Mouse (Mus musculus): Measurements from ENCODE around the gene Pdx1.

GRCm38 (mm10) chr5:147319653-147320052 lies 49.9 kb downstream of the Pdx1 start:
- no peak for TF ChIP-seq POLR2AphosphoS2 (IDR thresholded peaks at IDR 0.05; ENCODE audit: insufficient read length, low read depth)
- TF ChIP-seq POLR2A (IDR thresholded peaks at IDR 0.05; ENCODE audit: insufficient read length, low read depth) = no peak
- TF ChIP-seq USF1 (IDR thresholded peaks at IDR 0.05; ENCODE audit: low read depth) = no peak
- no peak for TF ChIP-seq MYOD1 (IDR thresholded peaks at IDR 0.05; ENCODE audit: control insufficient read depth in 1 of 3, insufficient read length in 2 of 3, low read depth in 2 of 3)
- TF ChIP-seq SRF (IDR thresholded peaks at IDR 0.05; ENCODE audit: control insufficient read depth, insufficient read length, low read depth) = no peak
- TF ChIP-seq CEBPB (IDR thresholded peaks at IDR 0.05; ENCODE audit: insufficient read depth, poor library complexity, severe bottlenecking) = no peak
- no peak for TF ChIP-seq REST (IDR thresholded peaks at IDR 0.05; ENCODE audit: insufficient read depth, insufficient read length)
- no peak for TF ChIP-seq MAX (IDR thresholded peaks at IDR 0.05; ENCODE audit: low read depth)
